Mouse (Mus musculus): ENCODE data around the gene Lce1a2.

DNA sequence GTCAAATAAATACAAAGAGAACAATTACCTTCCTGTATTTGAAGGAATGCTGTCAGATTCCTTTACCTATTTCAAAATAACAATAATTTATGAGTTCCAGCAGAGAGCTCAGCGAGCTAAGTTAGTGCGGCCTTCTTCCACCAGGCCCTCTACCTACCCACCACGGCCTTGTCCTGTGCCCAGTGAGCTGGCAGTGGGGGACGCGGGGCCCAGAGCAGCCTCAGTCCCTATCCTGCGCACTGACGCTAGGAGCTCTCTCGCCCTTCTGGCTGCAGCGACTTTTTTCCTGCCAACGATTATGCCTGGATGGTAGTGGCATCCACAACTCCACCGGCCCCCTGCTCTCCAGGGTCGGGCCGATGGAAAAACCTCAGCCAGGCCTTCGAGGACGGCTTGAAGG is 30.3 kb downstream of the Lce1a2 start:
- TF ChIP-seq POLR2A (IDR thresholded peaks at IDR 0.05; ENCODE audit: control insufficient read depth, low read depth, low read length) (peak; percentile 63), CTCF (IDR thresholded peaks at IDR 0.05; ENCODE audit: control insufficient read depth, insufficient read depth, insufficient replicate concordance, low read depth, low read length) (no peak)
